Mouse (Mus musculus) erythroid progenitor cell, adult 5-6 weeks (primary cell): ENCODE measurements around the gene Csnk1e. TPM values are rescaled to one million over a fixed set of nuclear protein-coding genes. Genes with fewer than 3 reads are reported as not detected.

Experiments
- ATAC-seq: replicated peaks from 2 replicates; pipeline ENCODE4 v1.8.0; 2016; ENCODE audit warnings: moderate number of reproducible peaks, mild to moderate bottlenecking, moderate TSS enrichment, inconsistent platforms; ENCODE audit not compliant: poor library complexity, low FRiP score, severe bottlenecking
- total RNA-seq, 2 experiments: library from RNA; stranded (forward) in 1 of 2; stranded (reverse) in 1 of 2; fragments of 150-400 nt in 1 of 2; fragments of 186-747, 209-891 nt in 1 of 2; gene quantifications; 2 replicates each; pipeline versions ENCODE4 v1.2.3 to v1.2.4; 2015 to 2017; ENCODE audit warnings: low replicate concordance in 2 of 2

Csnk1e gene
- total RNA-seq, 2 experiments from 2014 or later, result 2.9 to 18.9 TPM

- ATAC-seq, result no peak
Measured at GRCm38 (mm10) chr15:79445786-79446654, 9.3 kb downstream of the Csnk1e start.

GRCm38 (mm10) chr15:79443856-79444410 is 11.4 kb downstream of the Csnk1e start:
- ATAC-seq, result no peak

- ATAC-seq, result no peak
Measured at GRCm38 (mm10) chr15:79442961-79443518, 12.3 kb downstream of the Csnk1e start.

- no peak for ATAC-seq
Measured at GRCm38 (mm10) chr15:79442257-79442611, 13.1 kb downstream of the Csnk1e start.

- ATAC-seq, result no peak
Measured at GRCm38 (mm10) chr15:79441331-79442256, 13.8 kb downstream of the Csnk1e start.

GRCm38 (mm10) chr15:79440651-79441330 is 14.6 kb downstream of the Csnk1e start:
- ATAC-seq, result no peak

GRCm38 (mm10) chr15:79440223-79440622 is 15.1 kb downstream of the Csnk1e start:
- no peak for ATAC-seq

- no peak for ATAC-seq
Measured at GRCm38 (mm10) chr15:79439386-79439785, 16.0 kb downstream of the Csnk1e start.

- ATAC-seq, result no peak
Measured at GRCm38 (mm10) chr15:79438816-79439215, 16.6 kb downstream of the Csnk1e start.

- no peak for ATAC-seq
Measured at GRCm38 (mm10) chr15:79438209-79438810, 17.1 kb downstream of the Csnk1e start.

GRCm38 (mm10) chr15:79437541-79438208 is 17.7 kb downstream of the Csnk1e start:
- no peak for ATAC-seq

GRCm38 (mm10) chr15:79436481-79436921 is 18.9 kb downstream of the Csnk1e start:
- ATAC-seq, result no peak

GRCm38 (mm10) chr15:79435191-79435671 is 20.1 kb downstream of the Csnk1e start:
- no peak for ATAC-seq

- no peak for ATAC-seq
Measured at GRCm38 (mm10) chr15:79432892-79433291, 22.5 kb downstream of the Csnk1e start.

GRCm38 (mm10) chr15:79432328-79432727 is 23.0 kb downstream of the Csnk1e start:
- no peak for ATAC-seq

GRCm38 (mm10) chr15:79431925-79432324 is 23.4 kb downstream of the Csnk1e start:
- no peak for ATAC-seq

- no peak for ATAC-seq
Measured at GRCm38 (mm10) chr15:79430461-79431000, 24.8 kb downstream of the Csnk1e start.

- no peak for ATAC-seq
Measured at GRCm38 (mm10) chr15:79429994-79430393, 25.4 kb downstream of the Csnk1e start.
